Mouse (Mus musculus) midbrain, embryonic 11.5 days (tissue): ENCODE data around the gene Tmeff1. TPM values are rescaled to one million over a fixed set of nuclear protein-coding genes. Genes with fewer than 3 reads are reported as not detected.
"Not testable (repeated sequence)": the region's sequence is repeated elsewhere in the genome, so short reads cannot be mapped to it uniquely, and the experiment has no call there.

Experiments
- ATAC-seq: fragments of 200-750 bp; cut with Nextera tagmentation; 2 replicates; pipeline ENCODE4 v1.8.0; 2017; ENCODE audit warnings: moderate TSS enrichment, moderate library complexity; ENCODE audit not compliant: low FRiP score
- DNase-seq: peaks from one replicate; pipeline ENCODE4 v3.0.0; 2015; ENCODE audit warnings: low spot score; ENCODE audit errors: missing footprints
- H3K27ac ChIP-seq: fragments of 300-500 bp; sonication (generic); 2 replicates; pipeline ENCODE4 v1.5.1; 2014; ENCODE audit warnings: low read depth, low read length
- H3K27me3 ChIP-seq: fragments of 300-500 bp; sonication (generic); 2 replicates; pipeline ENCODE4 v1.6.1; 2014; ENCODE audit warnings: mild to moderate bottlenecking, low read length, moderate library complexity, mixed read lengths; ENCODE audit not compliant: control insufficient read depth, insufficient read depth
- H3K36me3 ChIP-seq: fragments of 300-500 bp; sonication (generic); 2 replicates; pipeline ENCODE4 v1.6.1; 2014; ENCODE audit warnings: mild to moderate bottlenecking, low read length, moderate library complexity, mixed read lengths; ENCODE audit not compliant: control insufficient read depth, insufficient read depth
- H3K4me1 ChIP-seq: fragments of 300-500 bp; sonication (generic); 2 replicates; pipeline ENCODE4 v1.6.1; 2014; ENCODE audit warnings: low read length; ENCODE audit not compliant: control insufficient read depth, insufficient read depth
- H3K4me2 ChIP-seq: fragments of 300-500 bp; sonication (generic); 2 replicates; pipeline ENCODE4 v1.6.1; 2014; ENCODE audit warnings: mild to moderate bottlenecking, moderate library complexity
- H3K4me3 ChIP-seq: fragments of 300-500 bp; sonication (generic); 2 replicates; pipeline ENCODE4 v1.5.1; 2014; ENCODE audit warnings: low read depth, low read length
- H3K9ac ChIP-seq: fragments of 300-500 bp; sonication (generic); 2 replicates; pipeline ENCODE4 v1.6.1; 2014; ENCODE audit warnings: low read length
- H3K9me3 ChIP-seq: fragments of 300-500 bp; sonication (generic); 2 replicates; pipeline ENCODE4 v1.6.1; 2016; ENCODE audit warnings: low read length; ENCODE audit not compliant: control insufficient read depth
- WGBS: fragments of 180-500 bp; shearing (Covaris S2); extraction: QIAGEN DNeasy Blood & Tissue Kit; methylation state at CpG from one replicate; pipeline ENCODE4 v1.1.7; 2014; 5-methylcytosine and 5-hydroxymethylcytosine counted together
- polyA plus RNA-seq: library from polyadenylated mRNA; unstranded; fragments of >200 nt; fragmentation: Nextera tagmentation; extraction: Ambion mirVana; gene quantifications from 2 replicates; pipeline ENCODE4 v1.2.1, GENCODE M21; 2014

The Tmeff1 gene
- polyA plus RNA-seq, 1 experiment from 2014 or later: 258 TPM

DNA sequence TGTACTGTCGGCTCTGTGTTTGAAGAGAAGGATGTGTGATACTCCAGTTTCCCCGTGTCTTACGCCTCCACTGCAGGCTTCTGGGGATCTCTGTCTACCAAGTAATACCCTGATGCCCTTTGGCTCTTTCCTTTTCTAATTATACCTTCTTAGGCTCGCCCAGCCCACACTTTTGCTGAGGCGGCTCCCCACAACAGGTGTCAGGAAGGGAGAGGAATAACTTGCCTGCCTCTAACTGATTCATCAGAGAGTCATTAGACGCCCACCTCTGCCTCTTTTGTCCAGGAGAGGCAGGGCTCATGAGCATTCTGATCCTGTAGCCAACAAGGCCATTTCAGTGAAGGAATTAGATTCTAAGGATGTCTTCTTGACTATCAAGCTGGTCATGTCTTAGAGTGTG, 82.3 kb downstream of the Tmeff1 start:
- Histone ChIP-seq H3K36me3 (peaks cover 13% of the 10 kb centered on the region; the same call in 1 of the 2 replicates), H3K9ac (no peak overlapping the region), H3K4me2 (no peak overlapping the region), H3K9me3 (no peaks in the 10 kb centered on the region), H3K27me3 (no peaks in the 10 kb centered on the region), H3K4me3 (no peak overlapping the region), H3K4me1 (no peaks in the 10 kb centered on the region), H3K27ac (no peak overlapping the region)
- no peak for ATAC-seq
- DNase-seq: no peak
- 95% methylated on average over 6 of the region's 6 CpGs for WGBS

DNA sequence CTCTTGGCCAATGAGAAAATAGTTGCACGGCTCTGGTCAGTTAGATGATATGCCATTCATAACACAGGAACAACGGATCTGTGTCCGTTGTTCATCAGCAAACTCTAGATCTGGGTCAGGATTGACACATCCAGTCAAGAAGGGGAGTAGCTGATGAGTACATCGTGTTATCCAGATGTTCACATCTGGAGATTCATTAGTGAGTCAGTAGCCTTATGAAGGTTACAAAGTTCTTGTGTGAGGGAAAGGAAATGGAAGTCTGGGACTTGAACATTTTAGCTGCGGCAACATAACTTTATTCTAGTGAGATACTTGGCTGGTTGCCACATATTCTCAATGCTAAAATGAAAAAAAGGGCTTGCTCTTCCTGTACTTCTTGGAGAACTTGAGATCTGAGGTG, 87.9 kb downstream of the Tmeff1 start:
- 95% methylated on average over 5 of the region's 5 CpGs for WGBS
- Histone ChIP-seq H3K36me3 (peaks cover 11% of the 10 kb centered on the region; the same call in 1 of the 2 replicates), H3K4me3 (no peak overlapping the region), H3K27ac (no peak overlapping the region), H3K27me3 (no peaks in the 10 kb centered on the region), H3K4me1 (no peaks in the 10 kb centered on the region), H3K9me3 (no peaks in the 10 kb centered on the region), H3K9ac (no peak overlapping the region), H3K4me2 (no peak overlapping the region)
- ATAC-seq: no peak
- DNase-seq: no peak

DNA sequence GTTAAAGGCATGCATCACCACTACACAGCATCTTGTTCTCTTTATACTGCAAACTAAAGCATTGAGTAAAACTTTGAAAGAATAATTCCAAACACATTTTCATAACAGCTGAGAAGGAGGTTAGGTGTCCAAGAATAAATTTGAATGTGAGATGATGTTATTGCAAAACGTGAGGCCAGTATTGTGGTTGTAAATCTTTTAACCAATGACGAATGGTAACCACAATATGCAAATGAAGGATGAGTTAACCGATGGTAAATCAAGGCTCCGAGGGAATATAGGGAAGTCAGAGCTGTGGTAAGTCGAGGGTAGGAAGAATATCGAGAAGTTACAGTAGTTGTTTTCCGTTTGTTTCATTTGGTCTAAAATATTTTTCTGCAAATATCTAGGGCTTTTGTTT, 89.4 kb downstream of the Tmeff1 start:
- Histone ChIP-seq H3K9ac (no peak overlapping the region), H3K4me3 (no peak overlapping the region), H3K36me3 (peaks cover 11% of the 10 kb centered on the region; the same call in 1 of the 2 replicates), H3K4me2 (no peak overlapping the region), H3K27ac (no peak overlapping the region), H3K4me1 (no peaks in the 10 kb centered on the region), H3K9me3 (no peaks in the 10 kb centered on the region), H3K27me3 (no peaks in the 10 kb centered on the region)
- ATAC-seq (no peak), DNase-seq (no peak)
- 88% methylated on average over 7 of the region's 7 CpGs for WGBS

DNA sequence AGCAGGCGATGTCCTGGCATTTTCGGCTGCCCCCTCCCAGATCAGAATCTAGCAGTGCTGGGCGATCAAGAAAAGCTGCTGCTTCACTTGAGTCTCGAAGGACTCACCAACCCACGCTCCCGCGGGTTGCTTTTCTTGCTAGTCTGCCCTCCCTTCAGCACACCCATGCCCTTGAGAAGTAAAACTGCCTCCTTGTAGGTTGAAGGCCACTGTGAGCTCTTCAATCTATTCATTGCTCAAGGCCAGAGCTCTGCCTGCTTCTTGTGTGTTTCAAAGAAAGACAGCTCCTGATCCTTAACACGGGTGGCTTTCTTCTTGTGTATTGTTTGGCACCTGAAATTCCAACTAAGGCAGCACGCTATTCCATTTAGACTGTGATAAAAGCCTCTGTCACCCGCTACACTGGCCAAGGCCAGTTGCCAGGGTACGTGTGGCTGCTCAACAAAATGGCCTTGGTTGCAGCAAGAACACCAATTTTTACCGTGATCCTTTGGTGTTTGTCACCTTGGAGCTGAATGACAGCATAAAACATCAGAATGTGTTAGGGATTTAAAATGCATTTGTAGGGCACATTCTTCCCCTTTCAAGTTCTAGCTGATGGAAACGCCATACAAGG, 91.7 kb downstream of the Tmeff1 start:
- no peak for DNase-seq
- Histone ChIP-seq H3K4me3 (no peak overlapping the region), H3K4me1 (no peaks in the 10 kb centered on the region), H3K27ac (no peak overlapping the region), H3K27me3 (no peaks in the 10 kb centered on the region), H3K4me2 (no peak overlapping the region), H3K9me3 (no peaks in the 10 kb centered on the region), H3K36me3 (peaks cover 10% of the 10 kb centered on the region; the same call in 1 of the 2 replicates), H3K9ac (no peak overlapping the region)
- WGBS: 91% methylated on average over 13 of the region's 13 CpGs
- no peak for ATAC-seq

DNA sequence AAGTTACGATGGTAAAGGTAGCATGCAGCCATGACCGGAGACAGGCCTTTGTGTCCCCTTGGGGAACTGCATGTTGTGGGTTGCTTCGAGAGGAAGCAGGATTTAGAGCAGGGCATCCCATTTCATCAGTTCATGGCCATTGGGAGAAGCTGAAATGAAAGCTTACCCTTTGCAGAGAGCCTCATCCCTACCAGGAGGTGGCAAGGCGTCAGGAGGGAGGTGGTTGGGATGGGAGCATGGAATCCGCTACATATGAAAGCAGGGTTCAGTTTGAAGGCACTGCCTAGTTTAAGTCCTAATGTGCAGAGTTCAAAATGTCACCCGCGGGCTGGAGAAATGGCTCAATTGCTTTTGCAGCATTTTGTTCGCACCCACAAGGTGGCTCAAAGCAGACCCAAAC, 92.3 kb downstream of the Tmeff1 start:
- Histone ChIP-seq H3K36me3 (peaks cover 6% of the 10 kb centered on the region; the same call in 1 of the 2 replicates), H3K4me3 (no peak overlapping the region), H3K27me3 (no peaks in the 10 kb centered on the region), H3K4me1 (no peaks in the 10 kb centered on the region), H3K27ac (no peak overlapping the region), H3K9ac (no peak overlapping the region), H3K9me3 (no peaks in the 10 kb centered on the region), H3K4me2 (no peak overlapping the region)
- ATAC-seq (no peak), DNase-seq (no peak)
- 93% methylated on average over 8 of the region's 8 CpGs for WGBS

GRCm38 (mm10) chr4:48677812-48678211, 92.8 kb downstream of the Tmeff1 start:
- Histone ChIP-seq H3K27ac (no peak overlapping the region), H3K9me3 (no peaks in the 10 kb centered on the region), H3K9ac (no peak overlapping the region), H3K4me2 (no peak overlapping the region), H3K4me1 (no peaks in the 10 kb centered on the region), H3K36me3 (peaks cover 1% of the 10 kb centered on the region; the same call in 1 of the 2 replicates), H3K27me3 (no peaks in the 10 kb centered on the region), H3K4me3 (no peak overlapping the region)
- ATAC-seq (no peak), DNase-seq (no peak)
- WGBS: 82% methylated on average over 2 of the region's 2 CpGs

DNA sequence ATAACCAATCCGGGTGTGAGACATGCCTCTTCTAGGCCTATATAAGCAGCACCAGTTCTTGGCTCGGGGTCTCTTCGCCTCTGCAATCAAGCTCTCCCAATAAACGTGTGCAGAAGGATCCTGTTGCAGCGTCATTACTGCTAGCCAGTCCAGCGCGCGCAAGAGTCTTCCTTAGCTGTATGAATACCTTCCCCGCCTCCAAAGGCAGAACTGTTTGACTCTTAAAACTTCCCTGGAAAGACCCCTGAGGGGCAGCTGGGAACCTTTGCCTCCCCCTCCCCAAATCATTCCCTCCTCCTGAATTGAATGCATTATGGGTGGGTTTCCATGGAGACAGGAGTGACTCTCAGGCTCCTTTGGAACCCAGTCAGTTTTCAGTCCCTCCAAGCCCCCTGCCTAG, 93.8 kb downstream of the Tmeff1 start:
- no peaks in the 10 kb centered on the region for H3K9me3 ChIP-seq
- no peak overlapping the region for H3K4me3 ChIP-seq
- no peak for ATAC-seq
- H3K9ac ChIP-seq: no peak overlapping the region
- peak; percentile 88 for DNase-seq
- H3K36me3 ChIP-seq: no peaks in the 10 kb centered on the region
- no peak overlapping the region for H3K4me2 ChIP-seq
- no peaks in the 10 kb centered on the region for H3K4me1 ChIP-seq
- WGBS: 88% methylated on average over 9 of the region's 9 CpGs
- H3K27ac ChIP-seq: no peak overlapping the region
- H3K27me3 ChIP-seq: no peaks in the 10 kb centered on the region

DNA sequence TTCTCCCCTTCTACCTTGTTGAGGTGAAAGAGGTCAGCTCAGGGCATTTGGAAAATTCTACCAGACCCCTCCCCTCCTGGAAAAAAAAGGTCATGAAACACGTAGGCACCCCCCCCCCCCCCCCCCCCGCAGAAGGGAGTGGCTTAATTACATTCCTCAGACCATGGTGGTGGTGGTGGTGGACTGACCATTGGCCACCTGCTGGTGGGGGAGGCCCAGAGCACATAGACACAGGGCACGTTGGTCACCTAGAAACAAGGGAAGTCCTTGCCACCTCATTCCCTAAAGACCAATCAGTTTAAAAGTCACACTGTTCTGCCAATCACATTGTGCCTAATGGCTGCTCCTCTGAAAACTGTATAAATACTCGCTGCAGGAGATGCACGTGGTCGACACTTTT, 94.8 kb downstream of the Tmeff1 start:
- H3K36me3 ChIP-seq, H3K4me1 ChIP-seq, H3K4me2 ChIP-seq, H3K4me3 ChIP-seq, H3K9ac ChIP-seq, H3K9me3 ChIP-seq, DNase-seq, H3K27me3 ChIP-seq, H3K27ac ChIP-seq: not testable (repeated sequence)
- 72% methylated on average over 4 of the region's 6 CpGs for WGBS
- ATAC-seq: peak; percentile 45; the same call in 1 of the 2 replicates

DNA sequence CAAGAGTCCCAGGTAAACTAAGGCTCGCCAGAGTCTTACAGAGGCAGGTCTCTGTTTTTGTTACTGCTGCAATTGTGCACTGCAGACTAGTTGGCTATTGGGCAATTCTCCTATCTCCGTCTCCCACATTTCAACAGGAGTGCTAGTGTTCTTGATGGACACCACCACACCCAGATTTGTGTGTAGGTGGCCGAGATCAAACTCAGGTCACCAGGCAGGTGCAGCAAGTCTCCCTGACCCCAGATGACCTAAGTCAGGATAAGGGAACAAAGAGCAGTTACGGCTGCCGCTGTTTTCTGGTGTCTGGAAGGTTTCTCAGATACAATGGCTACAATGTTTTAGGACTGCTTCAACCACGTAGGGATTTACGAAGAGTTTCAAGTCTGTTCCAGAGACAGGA, 95.2 kb downstream of the Tmeff1 start:
- H3K9me3 ChIP-seq: no peaks in the 10 kb centered on the region
- no peaks in the 10 kb centered on the region for H3K27me3 ChIP-seq
- no peak overlapping the region for H3K27ac ChIP-seq
- no peak overlapping the region for H3K4me3 ChIP-seq
- no peak overlapping the region for H3K9ac ChIP-seq
- DNase-seq (no peak), ATAC-seq (peak; percentile 10; the same call in 1 of the 2 replicates)
- H3K36me3 ChIP-seq: no peaks in the 10 kb centered on the region
- no peaks in the 10 kb centered on the region for H3K4me1 ChIP-seq
- H3K4me2 ChIP-seq: no peak overlapping the region
- WGBS: 79% methylated on average over 7 of the region's 7 CpGs
